Mouse (Mus musculus): ENCODE measurements around the gene Bad. TPM values are rescaled to one million over a fixed set of nuclear protein-coding genes. Genes with fewer than 3 reads are reported as not detected.

Gene Bad
- polyA plus RNA-seq, 1 experiment from 2014 or later = 93.9 TPM

GRCm38 (mm10) chr19:6975537-6976521 is 34.2 kb downstream of the Bad start, which contains the start of gene Plcb3:
TSS of gene Plcb3 (minus strand) at chr19:6976470.
- H3K27me3 ChIP-seq (replicated peaks) = peaks cover under 1% of the 10 kb centered on the region
- WGBS = under 1% methylated on average over 16 of the region's 16 CpGs
- peak within 1 kb of the TSS; percentile 75 for H3K9ac ChIP-seq
- ATAC-seq (replicated peaks) = no peak
- peak within 1 kb of the TSS; percentile 93 for H3K27ac ChIP-seq
- peaks cover 43% of the 10 kb centered on the region for H3K4me1 ChIP-seq
- H3K9me3 ChIP-seq = no peaks in the 10 kb centered on the region
- H3K4me3 ChIP-seq = peak within 1 kb of the TSS; percentile 76
- H3K4me2 ChIP-seq = peak within 1 kb of the TSS; percentile 80
- H3K36me3 ChIP-seq (replicated peaks) = peaks cover 12% of the 10 kb centered on the region

- ATAC-seq (replicated peaks) = no peak
- Histone ChIP-seq H3K9me3 (no peaks in the 10 kb centered on the region), H3K27me3 (replicated peaks) (no peaks in the 10 kb centered on the region), H3K4me1 (peaks cover 48% of the 10 kb centered on the region), H3K4me2 (peak overlapping the region; percentile 80), H3K4me3 (peak overlapping the region; percentile 50), H3K9ac (peak overlapping the region; percentile 18; the same call in 1 of the 2 replicates), H3K36me3 (replicated peaks) (peaks cover 12% of the 10 kb centered on the region), H3K27ac (peak overlapping the region; percentile 91)
- WGBS = 77% methylated on average over 13 of the region's 13 CpGs
These were observed 36.3 kb downstream of the Bad start for GRCm38 (mm10) chr19:6977759-6978638.

- Histone ChIP-seq H3K27ac (peak overlapping the region; percentile 91), H3K9me3 (no peaks in the 10 kb centered on the region), H3K4me2 (peak overlapping the region; percentile 80), H3K36me3 (replicated peaks) (peaks cover 12% of the 10 kb centered on the region), H3K4me3 (peak overlapping the region; percentile 50), H3K9ac (peak overlapping the region; percentile 64; the same call in 1 of the 2 replicates), H3K4me1 (peaks cover 48% of the 10 kb centered on the region), H3K27me3 (replicated peaks) (no peaks in the 10 kb centered on the region)
- no peak for ATAC-seq (replicated peaks)
- 49% methylated on average over 3 of the region's 3 CpGs for WGBS
These were observed 36.9 kb downstream of the Bad start for GRCm38 (mm10) chr19:6978639-6978974.

- H3K4me2 ChIP-seq = peak overlapping the region; percentile 80
- peak overlapping the region; percentile 50 for H3K4me3 ChIP-seq
- H3K27ac ChIP-seq = peak overlapping the region; percentile 91
- peaks cover 44% of the 10 kb centered on the region for H3K4me1 ChIP-seq
- peak overlapping the region; percentile 64 for H3K9ac ChIP-seq
- WGBS = 8% methylated on average over 11 of the region's 11 CpGs
- peaks cover 12% of the 10 kb centered on the region for H3K36me3 ChIP-seq (replicated peaks)
- peak; percentile 0; the same call in 1 of the 2 replicates for ATAC-seq (replicated peaks)
- H3K27me3 ChIP-seq (replicated peaks) = no peaks in the 10 kb centered on the region
- no peaks in the 10 kb centered on the region for H3K9me3 ChIP-seq
These were observed 37.4 kb downstream of the Bad start for GRCm38 (mm10) chr19:6979001-6979479.

GRCm38 (mm10) chr19:6979486-6980380 is 38.1 kb downstream of the Bad start:
- WGBS = under 1% methylated on average over 59 of the region's 59 CpGs

GRCm38 (mm10) chr19:6980381-6981093 is 38.9 kb downstream of the Bad start, which contains the start of gene Fkbp2:
TSS of gene Fkbp2 (minus strand) at chr19:6980501.
- ATAC-seq (replicated peaks) = peak; percentile 90
- H3K4me2 ChIP-seq = peak within 1 kb of the TSS; percentile 80
- no peaks in the 10 kb centered on the region for H3K9me3 ChIP-seq
- 2% methylated on average over 38 of the region's 38 CpGs for WGBS
- peaks cover 12% of the 10 kb centered on the region for H3K36me3 ChIP-seq (replicated peaks)
- H3K9ac ChIP-seq = peak within 1 kb of the TSS; percentile 64
- peaks cover 43% of the 10 kb centered on the region for H3K4me1 ChIP-seq
- H3K4me3 ChIP-seq = peak within 1 kb of the TSS; percentile 50
- H3K27me3 ChIP-seq (replicated peaks) = no peaks in the 10 kb centered on the region
- H3K27ac ChIP-seq = peak within 1 kb of the TSS; percentile 91

More at GRCm38 (mm10) chr19:6979486-6980380, 38.1 kb downstream of the Bad start:
- Histone ChIP-seq H3K4me1 (peaks cover 43% of the 10 kb centered on the region), H3K36me3 (replicated peaks) (peaks cover 12% of the 10 kb centered on the region), H3K27ac (peak overlapping the region; percentile 91), H3K4me2 (peak overlapping the region; percentile 80), H3K9ac (peak overlapping the region; percentile 64), H3K9me3 (no peaks in the 10 kb centered on the region), H3K27me3 (replicated peaks) (no peaks in the 10 kb centered on the region), H3K4me3 (peak overlapping the region; percentile 50)
- ATAC-seq (replicated peaks) = peak; percentile 90

- H3K9ac ChIP-seq = no peak overlapping the region
- 89% methylated on average over 4 of the region's 4 CpGs for WGBS
- no peak overlapping the region for H3K4me3 ChIP-seq
- H3K36me3 ChIP-seq (replicated peaks) = peaks cover 12% of the 10 kb centered on the region
- no peaks in the 10 kb centered on the region for H3K9me3 ChIP-seq
- H3K4me1 ChIP-seq = peaks cover 42% of the 10 kb centered on the region
- 0 out of 2 replicates have a peak overlapping the region, but pooled peaks have one; percentile 80 for H3K4me2 ChIP-seq
- ATAC-seq (replicated peaks) = no peak
- no peaks in the 10 kb centered on the region for H3K27me3 ChIP-seq (replicated peaks)
- H3K27ac ChIP-seq = no peak overlapping the region
These were observed 39.8 kb downstream of the Bad start for GRCm38 (mm10) chr19:6981465-6981864.

GRCm38 (mm10) chr19:6983621-6984020 is 42.0 kb downstream of the Bad start:
- ATAC-seq (replicated peaks) = no peak

GRCm38 (mm10) chr19:6985300-6985699 is 43.6 kb downstream of the Bad start:
- H3K9ac ChIP-seq = no peak overlapping the region

More at GRCm38 (mm10) chr19:6983621-6984020, 42.0 kb downstream of the Bad start:
- Histone ChIP-seq H3K4me2 (no peak overlapping the region), H3K27me3 (replicated peaks) (no peaks in the 10 kb centered on the region), H3K9me3 (no peaks in the 10 kb centered on the region), H3K9ac (no peak overlapping the region), H3K4me3 (no peak overlapping the region), H3K4me1 (peaks cover 36% of the 10 kb centered on the region), H3K27ac (no peak overlapping the region), H3K36me3 (replicated peaks) (no peaks in the 10 kb centered on the region)
- 63% methylated on average over 5 of the region's 5 CpGs for WGBS

GRCm38 (mm10) chr19:6985951-6986708 is 44.5 kb downstream of the Bad start:
- H3K27me3 ChIP-seq (replicated peaks) = no peaks in the 10 kb centered on the region
- H3K4me3 ChIP-seq = peak overlapping the region; percentile 68
- no peaks in the 10 kb centered on the region for H3K9me3 ChIP-seq
- no peak; the same call in 1 of the 2 replicates for ATAC-seq (replicated peaks)
- H3K4me2 ChIP-seq = peak overlapping the region; percentile 88
- H3K27ac ChIP-seq = no peak overlapping the region
- peaks cover 21% of the 10 kb centered on the region for H3K4me1 ChIP-seq
- WGBS = 81% methylated on average over 10 of the region's 10 CpGs
- H3K36me3 ChIP-seq (replicated peaks) = no peaks in the 10 kb centered on the region
- H3K9ac ChIP-seq = 0 out of 2 replicates have a peak overlapping the region, but pooled peaks have one; percentile 79

More at GRCm38 (mm10) chr19:6985300-6985699, 43.6 kb downstream of the Bad start:
- no peak for ATAC-seq (replicated peaks)
- Histone ChIP-seq H3K27ac (no peak overlapping the region), H3K4me3 (no peak overlapping the region), H3K9me3 (no peaks in the 10 kb centered on the region), H3K4me2 (no peak overlapping the region), H3K36me3 (replicated peaks) (no peaks in the 10 kb centered on the region), H3K4me1 (peaks cover 27% of the 10 kb centered on the region), H3K27me3 (replicated peaks) (no peaks in the 10 kb centered on the region)
- WGBS = 87% methylated on average over 19 of the region's 19 CpGs

Measured in midbrain, embryonic 15.5 days (tissue).